Mouse (Mus musculus) regulatory T cell (primary cell): ENCODE data around the gene Zmym5.

Source experiments
- in situ Hi-C: fragments of 300-600 bp; cut with MboI, MseI; formaldehyde crosslinking; loops from one replicate; pipeline ENCODE4 v1.15.1; 2025; ENCODE audit warnings: high pct_unique_total_duplicates

Zmym5 gene

GRCm38 (mm10) chr14:56777360-56778136 is 34.0 kb downstream of the Zmym5 start:
- in situ Hi-C loops, result no loop called here

- in situ Hi-C loops, result no loop called here
These were observed 34.8 kb downstream of the Zmym5 start for GRCm38 (mm10) chr14:56776571-56777238.

- in situ Hi-C loops, result no loop called here
These were observed 36.1 kb downstream of the Zmym5 start for GRCm38 (mm10) chr14:56775416-56775815.

- in situ Hi-C loops, result loop anchor here (5.0 kb wide), 1 partner anchor 41 kb away; no protein-coding TSS in a partner anchor
These were observed 45.1 kb downstream of the Zmym5 start for GRCm38 (mm10) chr14:56766438-56766837.

- in situ Hi-C loops, result loop anchor here (5.0 kb wide), 1 partner anchor 42 kb away; no protein-coding TSS in a partner anchor
These were observed 46.4 kb downstream of the Zmym5 start for GRCm38 (mm10) chr14:56765117-56765516.

- in situ Hi-C loops, result no loop called here
These were observed 60.2 kb downstream of the Zmym5 start for GRCm38 (mm10) chr14:56751282-56751681.
